Mouse (Mus musculus) large intestine, adult 2 months (tissue): Measurements from ENCODE around the gene 4930519G04Rik. TPM values are rescaled to one million over a fixed set of nuclear protein-coding genes. Genes with fewer than 3 reads are reported as not detected.
"Not testable (repeated sequence)": the region's sequence is repeated elsewhere in the genome, so short reads cannot be mapped to it uniquely, and the experiment has no call there.

ENCODE experiments used
- DNase-seq: peaks from one replicate; pipeline ENCODE4 v3.0.0-alpha.2; 2012; ENCODE audit warnings: low read depth, low spot score
- WGBS: fragments of 180-500 bp; shearing (Covaris S2); methylation state at CpG from one replicate; pipeline ENCODE4 v1.1.7; 2018; 5-methylcytosine and 5-hydroxymethylcytosine counted together
- polyA plus RNA-seq: library from polyadenylated mRNA; depleted of rRNA; stranded (reverse); fragments of >200 nt; gene quantifications from 2 replicates; pipeline ENCODE4 v1.2.3, GENCODE M21; 2012; rRNA removed

4930519G04Rik gene
- not detected in 2 replicates for polyA plus RNA-seq

DNA sequence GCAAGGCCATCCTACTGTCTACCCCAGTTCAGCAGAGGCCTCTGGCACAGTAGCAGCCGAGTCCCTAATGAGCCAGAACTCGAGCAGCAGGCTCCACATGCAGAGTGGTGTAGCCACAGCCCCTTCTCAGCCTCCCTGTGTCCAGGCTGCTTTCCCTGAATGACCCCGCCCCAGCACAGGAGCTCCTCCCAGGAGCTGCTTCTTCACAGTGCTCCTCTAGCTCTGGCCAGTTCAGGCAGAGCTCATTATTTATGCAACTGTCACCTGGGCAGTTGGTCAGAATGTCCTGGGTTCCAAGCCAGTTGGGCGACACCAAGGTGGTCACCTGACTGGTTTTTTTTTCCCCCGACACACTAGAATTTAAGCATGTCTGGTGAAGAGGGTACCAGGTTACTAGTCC is at the start of gene 4930519G04Rik:
TSS of gene 4930519G04Rik (plus strand) at position 301 of the 400 bp plus-strand sequence.
- 80% methylated on average over 3 of the region's 5 CpGs for WGBS
- not testable (repeated sequence) for DNase-seq

DNA sequence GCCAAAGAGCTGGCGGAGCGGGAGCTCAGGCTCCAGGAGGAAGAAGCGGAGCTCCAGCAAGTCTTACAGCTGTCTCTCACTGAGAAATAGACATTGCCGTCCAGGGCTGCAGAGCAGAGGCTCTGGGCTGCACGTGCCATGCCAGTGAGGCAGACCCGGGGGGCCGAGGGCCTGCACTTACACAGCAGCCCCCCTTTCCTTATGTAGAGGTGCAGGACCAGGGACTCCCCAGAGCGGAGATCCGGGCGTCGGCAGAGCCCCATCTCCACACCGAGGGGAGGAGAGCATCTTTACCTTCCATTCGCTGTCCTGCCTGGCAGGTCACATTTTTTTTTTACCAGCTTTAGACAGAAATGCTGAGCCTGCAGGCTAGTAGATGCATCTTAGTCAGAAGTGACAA is 49.1 kb upstream of the 4930519G04Rik start:
- no peak for DNase-seq
- 93% methylated on average over 13 of the region's 13 CpGs for WGBS

DNA sequence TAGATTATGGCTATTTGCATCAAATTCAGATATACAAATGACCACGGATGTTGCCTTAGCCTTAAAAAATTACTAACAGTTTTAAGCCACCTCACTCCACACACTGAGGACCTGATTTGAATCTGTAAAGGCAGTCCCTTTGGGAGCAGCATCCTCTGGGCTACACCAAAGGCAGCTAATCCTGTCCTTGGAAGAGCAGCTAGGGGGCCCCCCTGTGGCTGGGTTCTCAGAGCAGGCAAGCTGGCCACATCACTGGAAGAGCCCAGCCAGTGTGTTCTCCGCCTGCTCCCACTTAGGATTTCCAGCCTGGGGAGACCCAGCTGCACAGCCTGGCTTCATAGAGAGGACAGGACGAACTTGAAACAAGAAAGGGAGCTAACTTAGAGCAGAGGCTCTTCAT is 48.5 kb upstream of the 4930519G04Rik start:
- no peak for DNase-seq
- WGBS, result 68% methylated on average over 3 of the region's 3 CpGs

DNA sequence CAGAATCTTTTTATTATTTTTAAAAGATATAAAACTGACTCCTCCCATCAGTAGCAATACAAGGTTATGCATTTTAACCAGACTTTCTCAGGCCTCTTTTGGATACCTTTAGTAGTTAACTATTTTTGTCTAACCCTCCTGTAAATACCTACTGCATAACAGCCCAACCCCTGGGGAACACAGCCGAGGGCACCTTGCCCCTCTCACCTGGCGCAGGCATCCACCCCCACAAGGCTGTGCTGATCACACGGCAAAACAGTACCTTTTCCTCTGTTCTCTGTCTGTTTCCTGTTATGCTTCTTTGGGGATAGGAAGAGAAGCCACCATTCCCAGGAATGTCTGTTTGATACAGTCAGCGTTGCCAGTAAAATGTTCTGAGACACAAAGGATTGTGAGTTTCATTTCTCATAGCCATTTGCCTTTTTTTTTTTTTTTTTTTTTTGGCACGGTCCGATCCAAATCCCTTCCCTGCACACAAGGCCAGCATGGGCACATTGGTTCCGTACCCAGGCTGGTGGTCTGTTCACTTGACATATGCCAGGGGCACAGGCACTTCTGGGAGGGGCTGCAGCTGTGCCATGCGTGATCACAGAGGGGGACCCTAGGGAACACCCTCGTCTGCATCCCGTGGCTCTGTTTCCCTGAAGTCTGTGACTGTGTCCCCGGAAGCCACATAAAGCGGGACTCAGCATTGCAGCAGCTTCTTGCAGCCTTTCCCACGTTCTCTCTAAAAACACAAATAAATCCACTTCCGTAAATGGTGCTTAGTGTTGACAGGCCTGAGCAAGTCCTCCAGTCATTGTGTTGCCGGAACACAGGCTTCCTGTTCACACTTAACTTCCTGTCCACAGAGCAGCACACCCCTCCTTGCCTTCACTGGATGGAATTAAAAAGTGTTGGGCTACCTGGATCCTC is 47.8 kb upstream of the 4930519G04Rik start:
- no peak for DNase-seq
- 67% methylated on average over 15 of the region's 15 CpGs for WGBS

DNA sequence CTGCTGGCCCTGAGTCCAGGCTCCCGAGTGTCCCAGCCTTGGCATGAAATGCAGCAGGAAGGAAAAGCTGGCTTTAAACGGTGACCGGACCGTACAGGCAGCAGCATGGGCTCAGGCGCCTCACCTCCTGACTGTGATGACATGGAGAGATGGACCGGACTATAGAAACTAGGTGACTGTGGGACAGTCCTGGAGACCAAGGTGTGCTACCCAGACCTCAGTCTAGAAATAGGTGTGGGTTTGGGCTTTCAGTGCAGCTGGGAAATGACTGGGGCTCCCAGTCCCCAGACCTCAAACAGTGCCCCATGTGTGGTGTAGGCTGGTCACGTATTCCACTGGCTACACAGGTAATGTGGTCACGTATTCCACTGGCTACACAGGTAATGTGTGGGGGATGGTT is 46.8 kb upstream of the 4930519G04Rik start:
- no peak for DNase-seq
- 77% methylated on average over 8 of the region's 8 CpGs for WGBS

DNA sequence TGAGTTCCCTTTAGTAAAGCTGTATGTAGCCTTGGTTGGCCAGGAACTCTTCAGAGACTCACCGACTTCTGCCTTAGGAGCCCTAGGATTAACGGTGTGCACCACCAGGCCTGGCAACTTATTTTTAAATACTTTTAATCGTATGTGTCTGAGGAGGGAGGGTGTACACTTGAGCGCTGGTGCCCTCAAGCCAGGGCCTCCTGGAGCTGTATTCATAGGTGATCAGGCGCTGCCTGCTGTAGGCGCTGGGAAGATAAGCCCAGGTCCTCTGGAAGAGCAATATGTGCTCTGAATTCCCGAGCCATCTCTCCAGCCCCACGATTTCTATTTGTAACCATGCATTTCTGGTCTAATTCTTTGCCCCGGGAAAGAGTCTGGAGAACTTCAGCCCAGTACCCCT is 46.4 kb upstream of the 4930519G04Rik start:
- no peak for DNase-seq
- 63% methylated on average over 9 of the region's 9 CpGs for WGBS

DNA sequence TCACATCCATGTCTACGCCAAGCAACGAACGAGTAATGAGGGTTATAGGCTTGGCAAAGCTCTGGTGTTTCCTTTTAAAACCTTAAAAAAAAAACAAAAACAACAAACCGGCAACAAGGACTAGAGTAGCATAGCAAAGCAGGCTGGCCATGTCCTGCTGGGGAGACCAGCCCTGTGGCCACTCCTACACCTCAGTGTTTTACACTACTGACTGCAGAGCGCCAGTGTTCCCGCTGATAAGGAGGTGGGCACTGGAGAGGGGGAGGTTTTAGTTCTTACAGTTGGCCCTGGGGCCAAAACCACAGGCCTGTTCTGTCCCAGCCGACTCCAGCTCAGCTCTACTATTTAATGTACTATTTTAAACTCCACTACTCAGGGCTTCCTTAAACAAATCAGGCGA is 46.0 kb upstream of the 4930519G04Rik start:
- DNase-seq, result no peak

DNA sequence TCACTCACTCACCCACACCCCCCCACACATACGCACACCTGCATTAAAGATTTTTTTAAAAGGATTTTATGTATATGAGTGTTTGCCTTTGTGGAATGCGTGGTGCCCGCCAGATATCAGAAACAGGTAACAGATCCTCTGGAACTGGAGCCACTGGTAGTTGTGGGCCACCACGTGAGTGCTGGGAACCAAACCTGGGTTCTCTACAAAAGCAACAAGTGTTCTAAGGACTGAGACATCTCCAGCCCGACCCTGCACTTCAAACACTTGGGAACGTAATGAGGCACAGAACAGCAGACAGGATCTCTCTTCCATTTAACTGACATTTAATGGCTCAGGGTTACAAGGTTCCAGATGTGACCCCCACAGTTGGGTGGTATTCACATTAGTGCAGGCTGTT is 45.6 kb upstream of the 4930519G04Rik start:
- 84% methylated on average over 6 of the region's 6 CpGs for WGBS
- DNase-seq, result no peak

More for the DNA sequence above, 46.0 kb upstream of the 4930519G04Rik start:
- WGBS, result 54% methylated on average over 8 of the region's 8 CpGs

DNA sequence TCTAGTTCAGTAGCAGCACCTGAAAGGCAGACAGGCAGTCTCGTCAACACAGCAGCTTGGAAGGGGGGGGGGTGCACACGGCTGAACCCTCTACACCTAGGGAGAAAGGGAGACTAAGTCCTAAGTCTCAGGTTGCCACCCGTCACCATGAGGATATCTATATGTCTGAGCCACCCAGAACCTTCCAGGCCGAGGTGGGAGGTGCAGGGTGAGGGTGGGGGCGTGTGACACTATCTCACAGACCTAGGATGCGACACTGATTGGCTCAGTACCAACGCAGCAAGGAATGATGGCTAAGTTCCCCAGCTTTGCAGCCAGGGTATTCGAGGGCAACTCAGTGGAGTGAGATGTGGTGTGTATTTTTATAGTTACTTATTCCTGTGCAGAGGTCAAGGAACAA is 45.1 kb upstream of the 4930519G04Rik start:
- DNase-seq, result no peak
- WGBS, result 78% methylated on average over 8 of the region's 8 CpGs

DNA sequence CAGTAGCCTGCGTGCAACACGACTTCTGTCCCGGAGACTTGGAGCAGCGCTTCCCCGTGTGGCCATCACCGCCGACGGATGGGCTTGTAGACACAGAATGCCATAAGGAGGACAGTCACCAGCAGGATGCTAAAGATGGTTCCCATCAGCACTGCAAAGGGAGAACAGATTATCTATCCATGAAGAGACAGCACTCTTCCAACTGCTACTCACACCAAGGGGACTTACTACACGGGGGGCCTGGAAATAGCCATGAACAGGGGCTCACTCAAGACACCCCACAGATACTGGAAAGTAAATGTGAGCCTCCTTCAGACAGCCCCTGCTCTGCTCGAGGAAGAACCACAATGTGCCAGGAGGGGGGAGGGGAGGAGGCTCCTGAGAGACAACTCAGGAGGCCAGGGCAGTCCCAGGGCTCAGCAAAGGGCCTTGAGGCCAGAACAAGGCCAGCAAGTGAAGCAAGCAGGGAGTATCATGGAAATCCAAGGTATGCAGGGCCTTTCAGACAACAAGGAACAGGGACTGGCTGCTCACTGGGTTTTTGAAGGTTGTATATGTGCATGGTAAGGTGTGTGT is 44.2 kb upstream of the 4930519G04Rik start:
- WGBS, result 81% methylated on average over 10 of the region's 10 CpGs
- DNase-seq, result no peak

DNA sequence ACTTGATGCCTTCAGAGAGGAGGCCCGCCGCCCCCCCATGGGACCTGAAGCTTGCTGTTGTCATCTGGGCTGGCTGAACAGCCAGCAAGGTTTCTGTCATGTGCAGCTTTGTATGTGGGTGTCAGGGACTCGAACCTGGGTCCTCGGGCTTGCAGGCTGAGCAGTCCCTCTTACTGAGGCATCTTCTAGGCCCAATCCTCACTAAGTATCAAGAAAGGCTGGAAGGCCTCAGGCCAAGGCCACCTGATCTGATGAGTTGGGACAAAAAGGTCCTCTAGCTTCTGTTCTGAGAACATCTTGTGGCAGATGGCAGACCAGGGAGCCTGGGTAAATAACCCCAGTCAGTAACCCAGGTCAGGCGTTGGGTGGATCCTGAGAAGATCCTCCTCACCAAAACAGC is 43.6 kb upstream of the 4930519G04Rik start:
- WGBS, result 93% methylated on average over 5 of the region's 5 CpGs
- no peak for DNase-seq

DNA sequence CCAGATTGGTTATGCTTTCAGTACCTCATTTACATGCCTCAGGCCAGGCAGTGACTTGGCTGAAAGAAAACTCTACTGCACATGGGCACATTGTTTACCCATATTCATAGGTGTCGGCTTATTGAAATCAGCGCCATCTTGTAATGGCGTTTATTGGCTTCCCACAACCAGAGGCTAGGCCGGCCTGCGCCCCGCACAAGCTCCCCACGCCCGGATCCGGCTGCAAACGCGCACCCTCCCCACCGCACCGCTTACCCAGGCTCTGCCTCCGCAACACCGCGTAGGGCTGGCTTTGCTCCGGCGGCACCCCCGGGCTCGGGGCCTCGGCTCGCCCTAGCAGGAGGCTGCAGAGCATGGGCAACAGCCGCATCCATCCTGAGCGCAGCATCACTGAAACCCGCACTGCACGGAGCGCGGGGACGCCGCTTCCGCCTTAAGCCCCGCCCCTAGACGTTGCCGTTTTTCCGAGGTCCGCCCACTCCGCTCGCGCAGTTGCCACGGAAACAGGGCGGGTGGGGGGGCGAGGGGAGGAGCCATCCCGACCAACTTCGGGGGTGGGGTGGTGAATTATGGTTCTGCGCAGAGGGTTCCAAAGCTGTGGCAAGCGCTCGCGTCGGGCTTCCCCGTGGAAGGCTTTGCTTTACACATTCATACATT is 39.8 kb upstream of the 4930519G04Rik start:
- under 1% methylated on average over 50 of the region's 50 CpGs for WGBS
- DNase-seq, result no peak

DNA sequence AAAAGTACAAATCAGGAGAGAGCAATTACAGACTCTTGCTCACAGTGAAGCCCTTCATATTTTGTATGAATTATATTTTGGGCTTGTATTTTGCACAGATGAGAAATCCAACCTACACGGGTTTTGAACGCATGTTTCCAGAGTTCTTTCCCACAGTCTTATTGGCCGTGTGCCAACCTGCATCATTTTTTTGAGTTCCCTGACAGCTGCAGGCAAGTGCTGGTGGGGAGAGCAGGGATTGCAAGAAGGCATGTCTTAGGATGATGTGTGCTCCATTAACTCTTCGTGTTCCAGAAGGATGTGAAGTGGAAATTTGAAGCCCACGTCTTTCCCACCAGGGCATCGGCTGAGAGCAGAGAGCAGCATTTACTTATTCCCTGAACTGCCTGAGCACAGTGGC is 36.9 kb upstream of the 4930519G04Rik start:
- 78% methylated on average over 6 of the region's 6 CpGs for WGBS
- DNase-seq, result no peak

DNA sequence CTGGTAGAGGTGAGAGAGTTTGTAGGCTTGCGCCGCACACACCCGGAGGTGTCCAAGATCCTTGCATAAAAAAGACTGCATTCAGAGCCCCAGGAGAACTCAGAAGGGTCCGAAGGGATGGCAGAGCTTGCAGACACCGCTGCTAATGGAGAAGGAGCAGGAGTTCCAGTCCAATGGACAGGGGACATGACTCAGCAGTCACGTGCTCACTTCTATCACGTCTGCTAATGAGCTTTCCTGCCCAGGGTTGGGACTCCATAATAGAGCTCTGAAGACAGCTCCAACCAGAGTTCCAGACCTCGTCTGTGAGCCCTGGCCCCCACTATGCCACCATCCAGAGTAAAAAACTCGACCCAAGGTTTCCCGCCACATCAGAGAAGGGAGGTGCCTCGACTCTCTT is 35.3 kb upstream of the 4930519G04Rik start:
- 80% methylated on average over 11 of the region's 11 CpGs for WGBS
- DNase-seq, result no peak

DNA sequence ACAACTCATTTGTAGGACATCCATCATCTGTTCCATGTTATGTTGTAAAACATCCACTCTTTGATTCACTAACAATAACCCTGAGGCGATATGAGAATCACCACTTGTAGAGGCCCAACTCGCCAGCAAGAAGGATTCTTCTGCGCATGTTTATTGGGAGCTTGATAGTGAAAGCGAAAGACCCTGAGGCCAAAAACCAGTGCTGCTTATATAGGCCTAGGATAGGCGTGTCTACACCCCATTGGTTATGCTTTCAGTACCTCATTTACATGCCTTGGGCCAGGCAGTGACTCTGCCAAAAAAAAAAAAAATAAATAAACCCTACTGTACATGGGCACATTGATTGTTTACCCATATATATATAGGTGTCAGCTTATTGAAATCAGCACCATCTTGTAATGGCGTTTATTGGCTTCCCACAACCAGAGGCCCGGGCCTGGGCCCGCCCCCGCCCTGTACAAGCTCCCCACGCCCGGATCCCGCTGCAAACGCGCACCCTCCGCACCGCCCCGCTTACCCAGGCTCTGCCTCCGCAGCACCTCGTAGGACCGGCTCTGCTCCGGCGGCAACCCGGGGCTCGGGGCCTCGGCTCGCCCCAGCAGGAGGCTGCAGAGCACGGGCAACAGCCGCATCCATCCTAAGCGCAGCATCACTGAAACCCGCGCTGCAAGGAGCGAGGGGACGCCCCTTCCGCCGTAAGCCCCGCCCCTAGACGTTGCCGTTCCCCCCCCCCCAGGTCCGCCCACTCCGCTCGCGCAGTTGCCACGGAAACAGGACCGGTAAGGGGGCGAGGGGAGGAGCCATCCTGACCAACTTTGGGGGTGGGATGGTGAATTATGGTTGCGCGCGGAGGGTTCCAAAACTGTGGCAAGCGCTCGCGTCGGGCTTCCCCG is 30.4 kb upstream of the 4930519G04Rik start, which contains the start of gene 1500011B03Rik:
TSS of gene 1500011B03Rik (minus strand) at position 673 of the 893 bp plus-strand sequence.
- WGBS, result 13% methylated on average over 53 of the region's 53 CpGs
- DNase-seq, result no peak

DNA sequence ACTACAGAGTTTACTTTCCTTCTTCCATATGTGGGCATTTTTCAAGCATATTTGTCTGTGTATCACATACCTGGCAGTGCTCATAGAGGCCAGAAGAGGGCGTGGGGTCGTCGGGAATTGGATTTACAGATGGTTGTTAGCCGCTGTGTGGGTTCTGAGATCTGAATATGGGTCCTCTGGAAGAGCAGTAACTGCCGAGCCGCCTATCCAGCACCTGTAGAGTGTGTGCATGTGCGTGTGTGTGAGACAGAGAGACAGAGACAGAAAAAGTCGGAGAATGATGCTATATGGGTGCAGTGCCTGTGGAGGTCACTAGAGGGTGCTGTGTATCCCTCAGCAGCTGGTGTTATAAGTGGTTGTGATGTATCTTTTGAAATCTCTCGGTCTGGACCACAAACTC is 29.3 kb upstream of the 4930519G04Rik start:
- DNase-seq, result peak; percentile 33
- WGBS, result 14% methylated on average over 9 of the region's 9 CpGs

DNA sequence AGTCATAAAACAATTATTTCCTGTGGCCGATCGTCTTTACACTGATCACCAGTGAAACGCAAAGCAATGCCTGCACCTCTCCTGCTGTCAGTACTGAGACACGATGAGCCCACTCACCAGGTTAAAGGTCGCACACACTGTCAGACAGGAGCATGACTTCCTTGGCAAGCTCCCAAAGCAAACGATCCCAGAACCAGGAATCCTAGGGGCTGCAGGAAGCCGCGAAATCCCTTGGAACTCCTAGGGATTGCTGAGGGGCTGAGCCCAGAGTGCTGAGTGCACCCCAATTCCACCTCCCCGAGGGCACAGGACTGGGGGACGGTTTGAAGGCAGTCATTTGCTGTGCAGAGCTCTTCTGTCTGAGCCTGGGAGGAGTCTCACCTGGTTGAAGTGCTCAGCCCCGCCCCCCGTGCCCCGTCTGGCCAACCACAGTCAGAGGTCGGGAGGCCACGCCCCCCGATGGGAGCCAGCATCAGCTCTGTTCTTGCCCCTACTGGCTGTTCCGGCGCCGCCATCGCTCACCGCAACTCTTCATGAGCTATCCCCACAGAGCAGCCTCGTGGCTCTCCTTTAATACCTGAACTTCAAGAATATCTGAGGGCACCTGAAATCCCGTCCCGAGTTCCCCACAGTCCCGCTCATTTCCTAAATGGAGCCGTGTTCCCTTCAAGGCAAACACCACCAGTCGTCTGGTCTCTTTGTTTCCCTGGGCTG is 27.3 kb upstream of the 4930519G04Rik start:
- 3% methylated on average over 27 of the region's 27 CpGs for WGBS

DNA sequence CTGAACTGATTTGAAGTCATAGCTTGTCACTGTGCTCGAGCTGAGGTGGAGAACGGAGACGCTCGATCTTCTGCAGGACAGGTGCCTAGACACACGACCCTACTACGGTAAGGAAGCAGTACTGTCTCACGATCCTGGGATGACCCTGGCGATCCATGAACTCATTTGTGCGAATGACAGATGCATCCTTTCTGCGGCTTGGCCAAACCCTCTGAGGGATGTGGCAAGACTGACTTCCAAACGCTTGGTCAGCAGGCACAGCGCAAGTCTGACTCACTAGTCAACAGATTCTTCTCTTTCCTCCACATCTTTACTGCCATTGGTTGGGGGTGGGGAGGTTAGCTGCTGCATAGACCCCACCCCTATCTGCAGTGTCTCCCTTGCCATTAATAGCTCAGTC is 26.0 kb upstream of the 4930519G04Rik start:
- WGBS, result 75% methylated on average over 12 of the region's 12 CpGs
- DNase-seq, result no peak

More for the DNA sequence above, 27.3 kb upstream of the 4930519G04Rik start:
- DNase-seq, result peak; percentile 75

DNA sequence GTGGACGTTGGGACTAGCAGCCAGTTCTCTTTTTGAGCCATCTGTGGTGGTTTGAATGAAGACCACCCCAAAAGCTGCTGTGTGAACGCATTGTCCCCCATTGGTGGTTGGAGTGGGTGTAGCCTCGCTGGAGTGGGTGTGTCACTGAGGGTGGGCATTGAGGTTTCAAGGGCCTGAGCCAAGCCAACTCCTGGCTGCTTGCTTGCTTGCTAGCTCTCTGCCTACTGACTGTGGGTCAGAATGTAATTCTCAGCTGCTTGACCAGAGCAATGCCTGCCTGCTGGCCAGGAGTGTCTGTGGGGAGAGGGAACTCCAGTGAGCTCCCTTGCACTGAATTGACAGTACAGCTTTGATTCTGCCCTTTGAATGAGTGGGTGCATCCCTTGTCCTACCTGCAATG is 23.7 kb upstream of the 4930519G04Rik start:
- 75% methylated on average over 3 of the region's 3 CpGs for WGBS
- DNase-seq, result no peak
